Mouse (Mus musculus) neutrophil, adult 5-6 weeks (primary cell): ENCODE measurements around the gene Acly. TPM values are rescaled to one million over a fixed set of nuclear protein-coding genes. Genes with fewer than 3 reads are reported as not detected.

Source experiments
- ATAC-seq: fragments of 151-379, 151-347 bp; 2 replicates; pipeline ENCODE4 v1.8.0; 2017; ENCODE audit warnings: mild to moderate bottlenecking, moderate TSS enrichment; ENCODE audit not compliant: insufficient number of reproducible peaks, poor library complexity, low FRiP score, severe bottlenecking; ENCODE audit errors: extremely low read depth
- total RNA-seq: library from RNA; stranded (forward); fragments of 200-1000 nt; gene quantifications from 2 replicates; pipeline ENCODE4 v1.2.3, GENCODE M21; 2017

Acly gene
- total RNA-seq, 1 experiment from 2014 or later, result 88.5 TPM

DNA sequence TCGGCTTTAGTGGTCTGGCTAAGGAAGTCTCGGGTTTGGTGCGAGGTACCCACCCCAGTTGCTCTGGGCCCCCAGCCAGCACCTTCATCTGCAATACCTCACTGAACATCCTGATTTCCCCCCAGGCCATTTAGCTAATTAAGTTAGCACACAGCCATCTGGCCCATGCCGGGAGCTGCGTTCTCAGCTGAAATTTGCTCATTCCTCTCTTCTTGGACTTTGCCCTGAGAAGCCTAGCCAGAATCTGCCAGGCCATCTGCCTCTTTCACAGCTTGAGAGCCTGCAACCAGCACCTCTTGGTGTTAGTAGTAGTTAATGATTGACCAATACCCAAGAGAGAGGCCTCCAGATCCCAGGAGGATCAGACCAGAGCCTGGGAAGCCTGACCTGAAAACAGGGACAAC lies 9.6 kb downstream of the Acly start:
- ATAC-seq, result no peak

DNA sequence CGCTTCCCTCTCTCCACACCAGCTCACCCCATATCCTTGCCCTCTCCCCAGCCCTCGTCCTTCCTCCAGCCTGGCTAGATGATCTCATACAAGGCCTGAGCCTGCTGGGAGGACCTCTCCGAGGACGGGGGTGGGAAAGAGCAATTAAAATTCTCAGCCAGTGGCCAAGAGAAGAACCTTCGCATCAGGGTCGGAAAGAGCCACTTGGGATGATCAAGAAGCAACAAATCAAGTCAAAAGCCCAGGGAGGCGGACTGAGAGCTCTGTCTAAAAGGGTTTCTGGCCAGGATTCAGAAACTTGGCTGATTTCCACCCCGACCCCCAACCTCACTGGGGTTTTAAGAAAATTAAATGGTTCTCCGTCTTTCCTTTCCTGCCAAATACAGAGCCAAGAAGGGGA lies 11.5 kb downstream of the Acly start:
- no peak for ATAC-seq

DNA sequence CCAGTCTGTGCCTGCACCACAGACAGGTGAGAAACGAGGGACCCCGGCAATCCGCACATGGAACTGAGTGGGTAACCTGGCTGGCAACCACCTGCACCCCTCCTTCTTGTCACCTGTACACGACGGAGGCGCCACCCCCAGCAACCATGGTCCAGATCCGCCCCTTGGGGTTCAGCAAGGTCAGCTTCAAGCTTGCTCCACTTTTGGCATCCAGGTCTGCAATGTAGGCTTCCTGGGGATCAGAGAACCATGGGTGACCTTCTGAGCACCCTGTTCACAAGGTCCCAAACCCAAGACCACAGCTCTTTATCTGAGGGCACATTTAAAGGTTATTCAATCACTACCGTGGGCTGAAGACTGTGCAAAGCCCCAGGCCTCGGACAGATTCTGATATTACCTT lies 12.0 kb downstream of the Acly start:
- no peak for ATAC-seq

DNA sequence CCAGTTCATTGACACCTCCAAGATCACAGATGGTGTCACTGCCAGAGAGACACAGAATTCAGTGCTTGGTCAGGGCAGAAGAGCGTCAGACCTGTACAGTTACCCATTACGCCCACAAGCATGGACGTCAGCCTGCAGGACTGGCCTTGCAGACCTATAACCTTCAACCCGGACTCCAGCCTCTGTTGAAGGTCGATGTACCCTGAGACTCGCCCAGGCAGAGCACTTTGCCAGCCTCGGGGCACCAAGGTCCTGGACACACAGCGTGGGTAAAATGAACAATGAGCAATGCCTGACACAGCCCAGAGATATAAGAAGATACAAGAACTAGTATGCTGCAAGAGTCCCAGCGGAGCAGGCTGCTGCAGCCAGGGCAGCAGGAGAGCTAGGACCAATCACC lies 12.7 kb downstream of the Acly start:
- no peak for ATAC-seq

DNA sequence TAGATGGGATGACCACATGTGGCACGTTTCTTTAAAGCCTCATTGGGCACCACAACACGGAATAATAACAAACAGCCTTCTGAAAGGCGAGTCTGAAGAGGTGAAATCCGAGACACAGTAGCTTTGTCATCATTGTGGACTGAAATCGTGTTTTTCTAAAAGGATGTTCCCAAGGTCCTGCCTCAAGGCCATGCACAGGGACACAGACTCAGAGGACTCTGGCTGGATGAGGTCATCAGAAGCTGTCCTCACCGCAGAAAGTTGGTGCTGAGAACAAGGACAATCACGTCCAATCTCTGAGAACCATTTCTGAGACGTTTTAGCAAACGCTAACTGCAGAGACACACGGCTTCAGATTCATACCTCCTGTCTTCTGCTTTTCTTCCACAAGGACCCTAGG lies 14.1 kb downstream of the Acly start:
- no peak for ATAC-seq

DNA sequence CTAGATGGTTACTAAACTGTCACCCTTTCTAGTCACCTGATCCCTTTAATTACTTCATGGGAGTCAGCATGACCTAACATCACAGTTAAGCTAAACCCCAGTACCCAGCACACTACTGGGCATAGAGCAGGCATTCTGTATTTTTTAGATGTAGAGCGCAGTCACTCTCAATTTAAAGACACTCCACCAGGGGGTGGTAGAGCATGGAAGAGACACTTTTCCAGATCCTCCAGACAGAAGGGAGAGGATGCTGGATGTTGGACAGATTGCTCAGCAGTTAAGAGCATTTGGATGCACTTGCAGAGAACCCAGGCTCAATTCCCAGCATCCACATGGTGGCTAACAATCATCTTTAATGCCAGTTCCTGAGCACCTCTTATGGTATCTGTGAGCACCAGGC lies 15.4 kb downstream of the Acly start:
- no peak for ATAC-seq

DNA sequence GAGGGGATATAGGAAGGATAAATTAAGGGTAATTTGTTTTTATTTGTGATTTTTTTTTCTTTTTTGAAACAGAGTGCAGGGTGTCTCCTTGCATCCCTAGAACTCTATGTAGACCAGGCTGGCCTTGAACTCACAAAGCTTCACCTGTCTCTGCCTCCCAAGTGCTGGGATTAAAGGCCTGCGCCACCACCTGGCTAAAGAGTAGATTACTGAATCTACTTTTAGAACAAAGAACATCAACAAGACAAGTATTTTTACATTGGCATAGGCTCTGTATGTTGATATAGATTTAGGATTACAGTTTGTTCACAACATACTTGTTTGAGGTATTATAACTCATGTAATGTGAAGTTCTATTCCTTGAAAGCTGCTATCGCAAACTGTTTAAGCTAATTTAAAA lies 17.2 kb downstream of the Acly start:
- ATAC-seq, result no peak

DNA sequence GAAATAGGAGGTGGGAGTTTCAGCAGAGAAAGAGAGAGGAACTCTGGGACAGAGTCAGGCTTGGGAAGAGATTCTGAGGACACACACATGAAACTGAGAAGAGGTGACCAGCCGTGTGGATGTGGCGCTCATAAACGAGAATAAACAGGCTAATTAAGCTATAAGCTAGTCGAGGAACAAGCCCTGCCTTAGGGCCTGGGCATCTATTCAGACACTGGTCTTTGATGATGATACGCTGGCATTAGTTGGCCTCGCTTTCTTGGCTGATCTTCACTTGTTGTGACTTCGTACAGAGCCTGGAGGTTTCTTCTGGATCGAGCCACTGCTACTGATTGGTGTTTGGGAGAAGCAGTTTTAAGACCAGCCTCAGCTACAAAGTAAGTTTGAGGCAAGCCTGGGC lies 21.8 kb downstream of the Acly start:
- ATAC-seq, result no peak

DNA sequence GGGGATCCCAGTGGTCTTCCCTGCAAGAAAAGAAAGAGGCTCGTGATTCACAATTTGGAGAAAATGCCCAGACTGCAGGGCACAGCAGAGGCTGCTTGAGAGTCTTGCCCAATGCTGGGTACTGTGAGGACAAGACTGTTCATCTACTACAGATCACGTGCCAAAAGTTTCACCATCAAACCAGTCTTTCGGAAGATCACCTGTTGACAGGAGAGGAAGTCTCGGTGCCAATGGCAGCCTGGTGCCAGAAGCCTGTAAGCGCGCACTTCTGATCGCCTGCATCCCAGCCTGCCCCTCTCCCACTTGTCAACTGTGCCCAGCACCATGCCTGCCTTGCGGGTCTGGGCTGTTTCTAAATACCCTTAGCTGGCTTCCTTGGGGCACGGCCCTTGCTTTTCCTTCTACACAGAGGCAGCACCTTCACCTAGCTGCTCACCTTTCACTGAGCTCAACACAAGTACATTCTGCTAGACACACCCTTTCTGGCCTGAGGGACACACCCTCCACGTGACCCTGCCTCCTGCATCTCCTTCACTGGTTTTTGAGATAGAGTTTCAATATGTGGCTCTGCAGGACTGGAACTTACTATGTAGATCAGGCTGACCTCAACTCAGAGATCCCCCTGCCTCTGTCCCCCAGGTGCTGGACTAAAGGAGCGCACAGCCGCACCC lies 22.7 kb downstream of the Acly start:
- ATAC-seq, result no peak

DNA sequence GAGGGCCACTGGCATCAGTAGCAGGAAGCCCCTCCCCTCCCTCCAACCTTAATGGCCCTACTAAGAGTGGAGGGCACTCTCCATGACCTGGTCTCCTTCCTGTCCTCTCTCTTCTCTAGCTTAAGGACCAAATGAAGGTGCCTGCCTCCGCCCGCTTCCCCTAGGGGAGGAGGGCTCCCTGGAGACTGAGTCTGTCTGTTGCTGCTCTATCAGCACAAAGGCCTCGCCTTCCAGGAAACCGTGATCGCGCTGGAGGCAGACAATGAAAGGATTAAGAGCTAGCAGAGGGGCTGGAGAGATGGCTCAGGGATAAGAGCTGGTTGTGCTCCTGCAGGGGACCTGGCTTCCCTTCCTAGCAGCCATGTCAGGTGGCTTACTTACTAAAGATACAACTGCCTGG lies 26.5 kb downstream of the Acly start:
- no peak for ATAC-seq

DNA sequence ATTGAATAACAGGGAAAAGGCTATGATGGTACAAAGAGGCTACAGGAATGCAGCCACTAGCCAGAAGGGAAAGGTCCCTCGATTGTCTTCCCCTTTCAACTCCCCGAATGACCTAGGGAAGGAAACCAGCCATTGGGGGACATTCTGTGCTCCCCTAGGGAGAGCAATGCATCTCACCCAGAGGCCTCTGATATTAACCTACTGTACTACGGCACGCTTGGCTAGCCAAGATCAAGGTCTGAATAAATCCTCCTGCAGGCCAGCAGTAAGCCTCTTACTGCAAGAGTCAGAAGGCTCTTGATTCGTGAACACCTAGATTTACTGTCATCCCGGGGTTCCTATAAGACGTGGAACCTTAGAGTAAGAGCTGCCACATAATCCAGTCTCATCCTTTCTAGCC lies 27.1 kb downstream of the Acly start:
- ATAC-seq, result no peak

DNA sequence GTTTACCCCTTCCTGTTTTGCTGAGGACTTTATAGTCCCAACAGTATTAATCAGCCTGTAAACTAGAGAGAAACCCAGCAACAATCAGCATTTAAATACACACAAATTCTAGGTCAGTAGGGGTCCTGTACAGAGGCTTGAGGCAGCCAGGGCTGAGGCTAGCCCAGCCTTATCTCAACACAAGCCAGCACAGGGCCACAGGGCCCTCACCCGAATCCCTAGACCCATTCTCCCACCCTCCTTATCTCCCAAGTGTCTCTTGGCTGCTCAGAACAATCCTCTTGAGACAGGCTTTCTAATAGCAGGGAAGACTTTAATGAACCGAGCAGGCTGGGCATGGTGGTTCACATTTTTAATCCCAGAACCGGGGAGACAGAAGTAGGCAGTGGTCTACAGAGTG lies 27.6 kb downstream of the Acly start:
- ATAC-seq, result no peak

DNA sequence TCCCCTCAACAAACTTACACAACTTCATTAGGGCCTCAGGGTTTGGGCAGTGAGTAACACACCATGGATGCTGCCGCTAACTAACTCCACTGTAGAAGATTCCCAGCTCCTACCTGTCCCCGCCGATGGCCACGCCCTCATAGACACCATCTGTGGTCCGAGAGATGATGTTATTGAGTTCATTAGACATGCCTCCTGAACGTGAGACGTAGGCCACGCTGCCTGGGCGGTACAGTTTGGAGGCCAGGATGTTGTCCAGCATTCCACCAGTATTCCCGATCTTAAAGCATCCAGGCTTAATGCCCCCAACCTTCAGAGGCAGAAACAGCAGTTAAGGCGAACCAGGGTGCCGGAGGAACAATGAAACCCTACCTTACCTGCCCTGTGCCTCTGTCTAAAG lies 34.0 kb downstream of the Acly start:
- ATAC-seq, result no peak

DNA sequence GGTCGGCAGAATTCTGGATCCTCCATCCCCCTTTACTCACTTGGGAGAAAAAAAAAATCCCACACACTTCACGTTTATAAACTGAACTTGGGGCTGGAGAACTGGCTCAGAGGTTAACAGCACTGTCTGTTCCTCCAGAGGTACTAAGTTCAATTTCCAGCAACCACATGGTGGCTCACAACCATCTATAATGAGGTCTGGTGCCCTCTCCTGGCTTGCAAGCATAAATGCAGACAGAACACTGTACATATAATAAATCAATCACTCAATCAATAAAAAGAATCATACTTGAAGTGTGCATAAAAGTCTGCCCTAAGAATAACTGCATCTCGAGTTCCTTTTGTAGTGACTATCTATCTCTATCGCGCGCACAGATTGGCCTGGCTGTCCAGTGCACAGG lies 36.8 kb downstream of the Acly start:
- no peak for ATAC-seq

DNA sequence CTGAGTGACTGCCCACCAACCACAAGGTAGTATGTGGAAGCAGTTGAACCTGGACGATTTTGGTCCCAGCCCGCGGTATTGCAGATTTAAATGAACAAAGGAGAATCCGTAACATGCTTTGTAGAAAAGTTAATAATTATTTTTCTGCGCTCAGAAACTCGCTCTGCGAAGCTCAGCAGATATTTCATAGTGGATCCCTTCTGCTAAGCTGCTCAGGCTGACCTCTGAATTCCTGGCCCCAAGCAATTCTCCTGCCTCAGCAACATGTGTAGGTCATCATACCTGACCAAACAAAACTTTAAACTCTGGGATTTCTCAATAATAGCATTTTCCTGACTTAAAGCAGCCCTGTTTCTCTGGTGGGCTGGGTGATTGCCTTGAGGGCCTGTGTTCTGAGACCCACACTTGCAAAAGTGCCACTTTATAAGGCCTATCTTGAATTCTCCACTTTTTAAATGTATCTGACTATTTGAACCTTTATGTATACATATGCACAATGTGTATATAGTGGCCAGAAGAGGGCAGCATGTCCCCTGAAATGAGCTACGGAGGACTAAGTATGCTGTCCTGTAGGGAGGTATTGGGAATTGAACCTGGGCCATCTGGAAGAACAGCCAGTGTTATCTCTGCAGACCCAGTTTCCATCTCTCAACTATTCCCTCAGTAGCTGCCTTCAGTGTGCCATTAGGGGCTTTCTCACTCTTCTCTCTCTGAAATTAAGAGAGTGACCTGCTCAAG lies 41.8 kb downstream of the Acly start:
- ATAC-seq, result peak; percentile 59; the same call in 1 of the 2 replicates

DNA sequence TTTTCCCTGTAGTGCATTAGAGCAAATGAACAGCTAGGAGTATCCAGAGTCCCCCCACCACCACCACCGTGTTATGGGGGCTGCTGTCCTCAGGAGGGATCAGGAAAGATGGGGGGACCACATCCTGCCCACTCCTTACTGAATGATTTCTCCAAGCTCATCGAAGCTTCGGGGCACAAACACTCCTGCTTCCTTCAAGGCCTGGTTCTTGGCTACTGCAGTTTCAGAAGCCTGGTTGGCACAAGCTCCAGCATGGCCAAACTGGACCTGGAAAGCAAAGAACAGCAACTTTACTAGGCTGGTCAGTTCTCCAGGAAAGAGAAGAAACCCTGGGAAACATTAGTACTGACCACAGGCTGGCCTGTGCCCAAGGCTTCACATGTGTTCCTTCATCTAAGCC lies 43.3 kb downstream of the Acly start:
- ATAC-seq, result no peak

DNA sequence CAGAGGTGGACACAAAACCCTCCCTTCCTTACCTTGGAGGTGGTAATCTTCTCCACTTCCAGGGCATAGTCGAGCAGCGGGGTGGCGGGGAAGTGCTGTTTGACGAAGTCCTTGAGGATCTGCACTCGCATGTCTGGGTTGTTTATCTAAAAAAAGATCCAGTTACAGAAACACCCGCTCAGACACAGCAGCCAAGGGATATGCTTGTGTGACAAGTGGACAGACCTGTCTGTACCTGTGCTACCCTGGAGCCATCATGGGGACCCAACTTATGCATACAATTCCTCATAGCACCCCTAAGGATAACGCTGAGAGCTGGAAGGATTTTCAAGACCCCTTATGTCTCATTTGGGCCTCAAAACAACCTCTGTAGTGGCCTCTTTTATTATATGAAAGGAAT lies 48.6 kb downstream of the Acly start:
- ATAC-seq, result no peak

DNA sequence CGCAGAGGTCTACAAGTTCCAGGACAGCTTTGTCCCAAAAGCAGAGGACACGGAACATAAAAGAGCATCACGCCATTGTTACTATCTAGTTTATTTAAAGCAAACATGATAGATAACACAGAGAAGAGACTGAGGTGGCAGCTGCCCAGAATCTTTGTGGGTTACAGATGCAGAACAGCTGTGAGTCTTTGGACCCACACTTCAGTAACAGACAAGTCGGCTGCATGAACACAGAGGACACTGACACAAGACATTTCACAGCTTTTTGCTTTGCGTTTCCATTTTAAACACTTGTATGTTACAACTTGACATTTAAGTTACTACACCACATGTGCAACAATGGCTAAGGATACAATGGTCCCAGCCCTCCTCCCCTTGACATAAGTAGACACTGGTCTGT lies 51.5 kb downstream of the Acly start:
- no peak for ATAC-seq

DNA sequence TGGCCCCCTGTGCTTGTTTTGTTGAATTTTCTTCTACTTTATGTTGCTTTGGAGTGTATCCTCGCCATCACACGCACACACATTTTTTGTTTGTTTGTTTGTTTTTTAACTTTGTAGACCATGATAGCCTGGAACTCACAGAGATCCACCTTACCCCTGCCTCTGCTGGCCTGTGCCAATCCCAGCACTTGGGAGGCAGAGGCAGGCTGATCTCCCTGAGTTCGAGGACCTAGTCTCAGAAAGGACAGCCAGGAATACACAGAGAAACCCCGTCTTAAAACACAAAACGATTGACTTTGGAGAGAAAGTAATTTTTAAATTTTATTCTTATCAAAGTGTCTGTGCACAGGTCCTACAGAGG lies 54.9 kb downstream of the Acly start:
- ATAC-seq, result no peak

DNA sequence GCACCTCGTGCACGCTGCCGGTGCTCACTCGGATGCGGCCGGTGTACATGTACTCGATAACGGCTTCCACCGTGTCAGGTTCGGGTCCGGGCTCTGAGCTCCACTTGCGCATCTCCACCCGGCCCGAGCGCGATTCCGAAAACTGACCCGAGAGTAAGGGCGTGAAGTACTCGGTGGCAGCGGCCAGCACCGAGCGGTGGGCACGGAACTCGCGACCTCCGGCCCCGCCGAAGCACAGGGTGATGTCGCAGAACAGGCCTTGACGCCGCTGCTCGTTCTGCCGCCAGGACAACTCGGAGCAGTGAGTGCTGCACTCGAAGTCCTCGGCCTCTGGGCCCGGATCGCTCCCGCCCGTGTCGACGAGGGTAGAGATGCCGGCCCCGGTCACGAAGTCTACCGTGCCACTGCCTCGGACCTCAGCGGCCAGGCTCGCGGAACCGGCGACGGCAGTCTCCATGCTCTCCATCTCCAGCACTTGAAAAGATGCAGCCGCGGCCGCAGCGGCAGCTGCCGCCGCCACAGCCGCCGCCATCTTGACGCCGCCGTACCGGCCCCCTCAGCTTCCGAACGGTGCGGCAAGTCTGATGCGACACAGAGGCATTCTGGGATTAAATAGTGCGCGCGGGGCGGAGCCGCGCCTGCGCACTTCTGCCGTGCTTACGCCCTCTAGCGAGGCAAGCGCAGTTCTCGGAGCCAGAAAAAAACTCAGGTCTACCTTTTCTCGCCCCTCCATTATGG lies 55.4 kb downstream of the Acly start, which contains the start of gene Klhl11:
Gene Klhl11 (minus strand): TSS at position 545 of the 738 bp plus-strand sequence.
- ATAC-seq, result peak; percentile 94
